Mouse (Mus musculus) heart, adult 9 months (tissue): Measurements from ENCODE around the gene Eif2ak1.

ENCODE experiments used
- DNase-seq, 2 experiments: peaks; one replicate each; pipeline ENCODE4 v3.0.0; 2022; ENCODE audit warnings: low spot score in 2 of 2

Eif2ak1 gene

DNA sequence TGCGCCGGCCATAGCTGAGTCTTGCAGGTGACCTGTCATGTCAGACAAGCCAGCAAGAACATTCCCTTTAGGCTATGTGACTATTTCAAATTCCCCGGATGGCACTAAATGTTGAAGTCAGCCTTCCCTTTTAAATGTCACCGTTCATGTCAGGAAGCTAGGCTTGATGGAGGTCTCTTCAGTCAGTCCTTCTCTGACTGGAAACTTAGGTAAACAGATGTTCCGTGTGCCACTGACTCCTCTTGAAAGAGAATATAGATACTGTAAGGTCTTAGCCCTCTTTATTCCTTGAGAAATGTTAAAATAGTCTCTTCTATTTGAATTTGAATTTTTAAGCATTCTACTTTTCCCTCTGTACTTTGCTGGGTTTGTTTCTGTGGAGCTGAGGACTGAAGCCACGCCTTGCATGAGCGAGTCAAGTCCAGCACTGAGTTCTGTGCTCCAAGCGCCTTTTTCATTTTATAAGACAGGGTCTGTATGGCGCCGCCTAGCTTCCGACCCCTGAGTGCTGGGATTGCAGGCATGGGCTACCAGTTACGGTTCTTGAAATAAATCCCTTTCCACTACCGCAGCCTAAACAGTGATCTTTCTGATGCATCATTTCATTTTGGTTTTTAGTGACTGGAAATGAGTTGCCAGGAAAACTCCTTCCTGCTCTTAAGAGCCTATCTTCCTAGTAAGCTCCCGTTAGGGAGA, 80.2 kb downstream of the Eif2ak1 start, which contains the start of gene Ankrd61:
Gene Ankrd61 (minus strand): TSS at position 51 of the 696 bp plus-strand sequence.
- no peak for DNase-seq

DNA sequence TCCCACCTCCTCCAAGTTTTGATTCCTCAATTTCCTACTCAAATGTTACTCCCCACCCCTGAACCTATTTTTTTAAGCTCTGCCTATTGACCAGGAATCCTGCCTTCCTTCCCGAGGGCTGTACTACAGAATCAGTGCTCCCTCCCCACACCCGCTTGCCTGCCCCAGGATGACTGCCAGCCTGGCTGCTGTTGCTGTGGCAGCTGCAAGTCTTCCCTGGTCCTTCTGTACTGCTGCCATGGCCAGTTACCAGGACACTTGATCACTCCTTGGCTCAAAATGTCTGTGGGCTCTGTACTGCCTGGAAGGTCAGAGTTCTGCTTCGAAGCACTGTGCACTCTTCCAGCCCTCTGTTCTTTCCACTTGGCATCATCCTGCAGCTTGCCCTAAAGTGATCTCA, 84.5 kb downstream of the Eif2ak1 start:
- DNase-seq = peak; percentile 47 to 52

DNA sequence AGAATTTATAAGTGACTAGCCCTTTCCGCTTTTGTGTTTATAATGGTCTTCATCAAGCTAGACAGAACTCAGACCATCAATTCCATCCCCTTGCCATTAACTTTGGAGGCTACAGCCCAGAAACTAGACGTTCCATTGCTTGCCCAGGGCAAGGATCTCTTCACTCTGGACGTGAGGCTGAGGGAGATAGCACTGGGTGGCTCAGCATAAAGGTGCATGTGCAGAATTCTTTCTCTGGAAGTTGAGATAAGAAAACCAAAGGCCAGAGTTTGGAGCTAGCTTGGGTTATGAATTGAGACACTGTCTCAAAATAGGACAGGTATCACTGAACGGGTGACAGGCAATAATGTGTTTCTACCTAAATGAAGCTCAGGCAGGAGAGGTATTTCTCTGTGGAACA, 86.2 kb downstream of the Eif2ak1 start:
- DNase-seq = no peak

DNA sequence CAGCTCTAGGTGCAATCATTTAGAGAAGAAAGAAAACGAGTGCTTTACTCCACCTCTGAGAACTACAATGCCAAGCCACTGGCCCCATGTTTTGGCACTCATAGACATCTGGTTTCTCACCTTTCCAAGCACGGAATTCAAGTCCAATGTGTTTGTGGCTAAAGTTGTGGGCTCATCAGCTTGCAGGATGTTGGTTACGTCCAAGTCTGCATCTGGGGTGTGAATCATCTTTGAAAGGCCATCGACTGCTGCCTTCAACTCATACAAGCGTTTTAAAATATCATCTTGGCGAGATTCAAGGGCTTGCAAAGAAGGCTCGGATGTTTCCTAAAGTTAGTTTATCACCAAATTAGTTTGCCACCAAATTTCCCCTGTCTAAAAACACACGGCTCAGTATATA, 88.8 kb downstream of the Eif2ak1 start:
- DNase-seq = no peak

DNA sequence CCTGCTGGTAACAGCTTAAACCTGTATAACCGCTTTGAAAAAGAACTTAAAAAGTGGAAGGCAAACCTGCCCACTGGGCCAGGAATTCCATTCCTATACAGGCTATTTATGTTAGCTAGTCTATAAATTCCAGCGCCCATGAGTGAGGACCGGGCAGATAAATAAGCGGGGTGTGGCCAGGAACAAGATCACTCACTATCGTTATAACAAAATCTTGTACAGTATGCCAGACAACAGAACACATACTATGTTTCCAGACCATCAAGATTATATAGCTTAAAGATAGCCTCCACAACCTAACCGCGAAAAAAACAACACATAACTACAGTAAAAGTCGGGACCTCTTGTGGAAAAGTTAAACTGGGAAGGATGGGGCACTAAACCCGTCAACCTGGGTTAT, 91.3 kb downstream of the Eif2ak1 start:
- no peak for DNase-seq

DNA sequence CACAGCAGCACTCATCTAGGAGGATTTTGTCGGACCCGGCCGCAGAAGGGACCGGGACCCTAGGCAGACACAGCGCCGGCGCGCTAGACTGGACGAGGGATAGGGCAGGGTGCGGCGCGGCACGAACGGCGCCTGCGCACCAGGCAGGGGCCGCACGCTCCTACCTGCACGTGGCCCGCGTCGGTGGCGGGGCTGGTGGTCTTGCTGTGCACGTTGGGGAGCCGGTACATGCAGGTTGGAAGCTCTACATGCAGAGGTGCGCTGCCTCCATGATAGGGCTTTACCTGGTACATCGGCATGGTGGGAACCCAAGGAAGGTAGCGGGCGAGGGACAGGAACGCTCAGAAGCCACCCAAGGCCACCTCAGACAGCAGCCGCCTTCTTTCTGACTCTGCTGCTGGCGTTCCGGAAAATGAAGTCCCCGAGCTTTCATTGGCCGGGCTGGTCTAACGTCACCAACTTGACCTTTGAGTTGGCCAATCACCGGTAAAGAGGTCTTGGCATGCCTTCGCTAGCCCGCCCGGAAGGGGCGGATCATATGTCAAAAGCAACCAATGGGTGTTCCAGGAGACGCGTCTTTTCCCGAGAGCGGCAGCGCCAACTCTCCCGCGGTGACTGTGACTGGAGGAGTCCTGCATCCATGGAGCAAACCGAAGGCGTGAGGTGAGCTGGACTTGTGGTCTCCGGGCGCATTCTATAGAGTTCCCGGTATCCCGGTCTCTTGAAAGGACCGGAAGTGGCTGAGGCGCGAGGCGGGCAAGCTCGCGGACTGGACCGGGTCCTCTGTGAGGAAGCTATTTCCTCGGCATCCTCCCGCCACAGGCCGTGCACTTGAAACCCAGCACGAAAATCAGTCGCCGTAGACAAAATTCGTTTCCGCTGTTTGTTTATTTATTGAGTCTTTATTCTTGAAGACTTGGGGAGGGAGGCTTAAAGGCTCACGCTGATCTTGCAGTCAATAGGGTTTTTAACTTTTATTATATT, 92.1 kb downstream of the Eif2ak1 start, which contains the start of the genes Aimp2 and Pms2:
Gene Aimp2 (minus strand): TSS at position 431 of the 984 bp plus-strand sequence.
Gene Pms2 (plus strand): TSS at position 548 of the 984 bp plus-strand sequence.
- peak; percentile 98 for DNase-seq

DNA sequence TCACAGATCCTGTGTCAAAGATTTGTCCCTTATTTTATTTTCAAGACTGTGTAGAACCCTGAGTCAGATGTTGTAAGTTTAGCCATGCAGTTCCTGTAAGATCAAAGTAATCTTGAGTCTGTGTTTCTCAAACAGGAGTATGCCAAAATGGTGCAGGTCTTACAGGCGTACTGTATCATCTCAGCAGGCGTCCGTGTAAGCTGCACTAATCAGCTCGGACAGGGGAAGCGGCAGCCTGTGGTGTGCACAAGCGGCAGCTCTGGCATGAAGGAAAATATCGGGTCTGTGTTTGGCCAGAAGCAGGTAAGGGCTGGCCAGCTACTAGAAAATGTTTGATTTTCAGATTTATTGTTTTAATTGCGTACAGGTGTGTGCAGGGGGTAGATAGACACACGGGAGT, 98.6 kb downstream of the Eif2ak1 start:
- DNase-seq = no peak

DNA sequence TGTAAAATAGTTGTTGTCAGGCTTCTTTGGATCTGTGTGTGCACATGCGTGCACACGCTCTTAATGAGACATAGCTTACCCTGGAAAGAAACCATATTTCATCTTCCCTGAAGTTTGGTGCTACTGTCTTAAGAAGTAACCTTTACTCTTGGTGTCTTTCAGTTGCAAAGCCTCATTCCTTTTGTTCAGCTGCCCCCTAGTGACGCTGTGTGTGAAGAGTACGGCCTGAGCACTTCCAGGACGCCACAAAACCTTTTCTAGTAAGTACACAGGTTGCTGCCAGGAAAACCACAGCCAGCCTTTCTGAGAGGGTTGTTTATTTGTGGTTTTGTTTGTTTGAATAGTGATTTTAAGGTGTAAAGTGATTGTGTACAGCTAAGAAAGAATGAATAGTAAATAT, 99.8 kb downstream of the Eif2ak1 start:
- peak in 1 of 2 experiments; percentile 37 for DNase-seq

DNA sequence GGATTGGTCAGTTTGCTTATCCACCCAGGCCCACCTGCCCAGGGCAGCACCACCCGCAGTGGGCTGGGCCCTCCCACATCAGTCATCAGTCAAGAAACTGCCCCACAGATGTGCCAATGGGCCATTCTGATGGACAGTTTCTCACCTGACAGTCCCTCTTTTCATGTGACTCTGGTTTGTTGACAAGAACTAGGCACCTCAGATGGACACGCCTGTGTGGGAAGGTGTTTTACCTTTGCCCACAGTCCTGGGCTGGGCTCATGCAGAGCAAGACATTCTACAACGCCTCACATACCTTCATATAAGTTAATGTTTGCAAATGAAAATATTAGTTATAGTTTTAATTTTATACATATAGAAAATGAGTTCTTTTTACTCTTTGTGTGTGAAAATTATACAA, 100.5 kb downstream of the Eif2ak1 start:
- DNase-seq = no peak

DNA sequence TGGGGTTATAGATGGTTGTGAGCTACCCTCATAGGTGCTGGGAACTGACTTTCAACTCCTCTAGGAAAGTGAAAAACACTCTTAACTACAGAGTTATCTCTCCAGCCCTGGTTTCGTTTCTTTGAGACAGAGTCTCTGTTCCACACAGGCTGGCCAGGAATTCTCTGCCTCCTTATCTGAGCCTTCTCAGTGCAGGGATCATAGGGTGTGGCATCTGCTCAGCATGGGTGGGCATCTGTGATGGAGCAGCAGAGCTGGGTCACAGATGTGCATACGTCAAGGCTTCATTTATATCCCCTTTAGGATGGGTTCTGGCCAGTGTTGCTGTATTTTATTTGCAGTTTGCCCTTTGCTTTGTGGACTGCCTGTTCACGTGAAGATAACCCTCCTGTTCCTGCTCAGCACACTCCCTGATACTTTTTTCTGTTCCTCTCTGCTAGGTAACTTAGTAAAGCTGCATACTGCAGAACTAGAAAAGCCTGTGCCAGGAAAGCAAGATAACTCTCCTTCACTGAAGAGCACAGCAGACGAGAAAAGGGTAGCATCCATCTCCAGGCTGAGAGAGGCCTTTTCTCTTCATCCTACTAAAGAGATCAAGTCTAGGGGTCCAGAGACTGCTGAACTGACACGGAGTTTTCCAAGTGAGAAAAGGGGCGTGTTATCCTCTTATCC, 107.3 kb downstream of the Eif2ak1 start:
- DNase-seq = no peak

DNA sequence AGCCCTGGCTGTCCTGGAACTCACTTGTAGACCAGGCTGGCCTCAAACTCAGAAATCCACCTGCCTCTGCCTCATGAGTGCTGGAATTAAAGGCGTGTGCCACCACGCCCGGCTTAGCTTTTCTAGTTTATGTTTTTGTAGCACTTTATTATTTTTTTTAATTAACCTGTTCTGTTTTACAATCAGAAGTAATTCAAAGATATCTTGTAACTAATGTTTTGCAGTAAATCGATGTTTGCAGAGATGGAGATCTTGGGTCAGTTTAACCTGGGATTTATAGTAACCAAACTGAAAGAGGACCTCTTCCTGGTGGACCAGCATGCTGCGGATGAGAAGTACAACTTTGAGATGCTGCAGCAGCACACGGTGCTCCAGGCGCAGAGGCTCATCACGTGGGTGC, 110.3 kb downstream of the Eif2ak1 start, which contains the start of gene Gm42421:
Gene Gm42421 (plus strand): TSS at position 301 of the 400 bp plus-strand sequence.
- no peak for DNase-seq

DNA sequence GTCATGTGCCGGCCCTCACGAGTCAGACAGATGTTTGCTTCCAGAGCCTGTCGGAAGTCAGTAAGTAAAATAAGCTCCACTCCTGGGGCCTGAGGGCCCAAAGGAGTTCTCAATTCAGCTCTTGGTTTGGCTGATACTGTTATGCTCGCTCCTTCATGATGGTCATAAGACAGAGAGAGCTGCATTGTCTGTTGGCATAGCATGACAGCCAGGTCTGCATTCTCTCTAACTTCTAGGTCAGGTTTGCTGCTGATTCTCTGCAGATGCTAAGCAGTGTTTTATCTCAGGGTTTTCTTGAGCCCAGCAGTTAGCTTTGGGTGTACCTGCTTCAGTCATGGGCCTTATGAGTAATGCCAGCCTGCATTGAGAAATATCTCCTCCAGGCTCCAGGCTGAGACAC, 111.7 kb downstream of the Eif2ak1 start:
- DNase-seq = no peak

DNA sequence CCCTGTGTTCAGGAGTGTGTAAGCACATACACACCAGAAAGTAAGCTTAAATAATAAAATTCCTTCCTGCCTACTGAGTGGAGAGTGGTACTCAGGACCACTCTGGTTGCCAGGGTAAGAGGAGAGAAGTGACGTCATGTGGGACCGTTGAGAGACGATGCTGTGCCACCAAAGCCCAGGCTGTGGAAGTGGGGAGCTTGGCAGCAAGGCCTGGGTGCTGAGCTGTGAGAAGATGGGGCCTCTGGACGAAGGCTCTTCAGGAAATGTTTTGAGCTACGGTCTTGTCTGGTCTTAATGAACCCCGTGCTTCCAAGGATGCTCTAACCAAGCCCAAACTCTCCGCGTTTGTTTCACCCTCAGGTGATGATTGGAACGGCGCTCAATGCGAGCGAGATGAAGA, 113.1 kb downstream of the Eif2ak1 start:
- DNase-seq = no peak

DNA sequence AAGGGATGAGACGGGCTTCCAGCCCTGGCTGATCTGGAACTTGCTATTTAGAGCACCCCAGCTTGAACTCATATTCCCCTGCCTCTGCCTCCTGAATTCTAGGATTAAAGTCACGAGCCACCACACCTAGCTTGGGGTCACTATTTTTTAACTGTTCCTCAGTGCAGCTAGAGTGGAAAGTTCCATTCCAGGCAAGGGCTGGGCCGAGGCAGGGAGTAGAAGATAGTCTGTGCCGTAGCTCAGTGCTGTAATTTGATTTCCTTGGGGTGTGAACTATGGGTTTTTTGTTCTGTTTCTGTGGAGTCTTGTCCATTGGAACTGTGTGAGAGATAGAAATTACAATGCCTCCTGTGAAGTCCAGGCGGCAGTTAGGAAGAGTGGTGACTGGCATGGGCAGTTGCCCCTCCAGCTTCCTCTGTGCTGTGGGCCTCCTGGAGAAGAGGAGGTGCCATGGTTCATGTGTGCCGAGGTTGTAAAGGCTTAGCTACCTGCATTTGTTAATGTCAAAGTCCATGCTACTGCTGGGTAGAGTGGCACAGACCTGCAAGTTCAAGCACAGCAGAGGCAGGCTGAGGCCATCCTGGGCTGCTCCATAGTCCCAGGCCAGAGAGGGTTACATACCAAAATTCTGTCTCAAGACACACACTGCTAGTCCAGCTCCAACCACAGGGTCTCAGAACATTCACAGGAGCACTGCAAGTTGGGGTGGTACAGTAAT, 114.4 kb downstream of the Eif2ak1 start:
- DNase-seq = no peak

DNA sequence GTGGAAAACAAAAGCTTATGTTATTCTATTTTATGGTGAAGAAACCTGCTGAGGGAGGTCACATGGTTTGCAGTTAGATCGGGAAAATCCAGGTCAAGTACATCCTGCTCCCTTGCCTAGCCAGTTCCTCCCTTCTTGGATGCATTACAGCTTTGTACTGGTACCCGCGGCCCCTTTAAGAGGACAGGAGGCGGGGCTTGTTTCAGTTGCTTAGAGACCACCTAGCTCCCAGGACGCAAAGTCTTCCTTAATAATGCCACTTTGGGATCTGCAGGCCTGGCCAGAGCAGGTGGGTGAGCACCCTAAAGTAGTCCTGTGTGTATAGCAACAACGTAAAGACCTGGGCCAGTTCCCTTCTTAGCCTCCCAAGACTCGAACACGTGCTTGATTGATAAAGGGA, 115.2 kb downstream of the Eif2ak1 start, which contains the start of gene Rsph10b:
Gene Rsph10b (plus strand): TSS at position 205 of the 400 bp plus-strand sequence.
- no peak for DNase-seq

DNA sequence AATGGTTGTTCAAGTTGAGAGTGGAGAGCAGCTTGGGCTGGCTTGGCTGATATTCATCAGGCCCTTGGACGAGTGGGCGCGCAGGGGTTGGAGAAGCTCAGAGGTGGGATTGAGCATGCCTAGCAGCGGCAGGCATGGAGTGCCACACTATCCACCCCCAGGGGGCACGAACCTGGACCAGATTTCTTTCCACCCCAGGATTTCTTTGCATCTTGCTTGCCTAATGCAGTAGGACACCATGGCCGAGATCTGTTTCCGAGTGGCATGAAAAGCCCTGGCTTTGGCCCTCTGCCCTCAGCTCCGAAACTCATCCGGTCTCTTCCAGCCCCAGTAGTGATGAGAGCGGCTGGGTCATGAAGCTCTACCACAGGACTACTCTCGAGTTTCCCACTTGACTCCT, 115.8 kb downstream of the Eif2ak1 start:
- no peak for DNase-seq

DNA sequence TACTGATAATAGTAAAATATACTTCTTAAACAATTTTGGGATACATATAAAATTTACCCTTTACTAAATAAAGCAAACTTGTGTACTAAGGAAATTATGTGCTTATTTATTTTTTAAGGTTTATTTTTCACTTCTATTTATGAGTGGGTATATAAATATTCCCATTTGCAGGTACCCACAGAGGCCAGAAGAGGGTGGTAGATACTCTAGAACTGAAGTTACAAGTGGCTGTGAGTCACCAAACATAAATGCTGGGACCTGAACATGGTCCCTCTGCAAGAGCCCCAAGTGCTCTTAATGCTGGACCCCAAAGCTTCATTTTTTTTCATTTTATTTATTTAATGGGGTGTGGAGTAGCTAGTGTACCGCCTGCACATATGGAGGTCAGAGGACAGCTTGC, 116.3 kb downstream of the Eif2ak1 start:
- DNase-seq = no peak

DNA sequence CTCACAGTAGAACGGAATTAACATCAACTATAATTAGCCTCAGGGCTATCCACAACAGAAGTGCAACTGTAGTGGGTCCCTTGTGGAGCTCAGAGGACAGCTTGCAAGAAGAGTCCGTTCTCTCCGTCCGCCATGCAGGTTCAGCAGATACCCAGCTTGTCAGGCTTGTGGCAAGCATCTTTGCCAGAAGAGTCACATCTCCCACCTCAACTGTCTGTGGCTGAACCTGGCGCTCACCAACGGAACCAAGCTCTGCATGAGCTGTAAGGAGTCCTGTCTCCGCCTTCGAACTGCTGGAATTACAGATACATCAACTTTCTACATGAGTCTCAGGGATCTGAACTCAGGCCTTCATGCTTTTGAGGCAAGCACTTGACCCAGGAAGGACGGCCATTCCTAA, 118.6 kb downstream of the Eif2ak1 start:
- no peak for DNase-seq

DNA sequence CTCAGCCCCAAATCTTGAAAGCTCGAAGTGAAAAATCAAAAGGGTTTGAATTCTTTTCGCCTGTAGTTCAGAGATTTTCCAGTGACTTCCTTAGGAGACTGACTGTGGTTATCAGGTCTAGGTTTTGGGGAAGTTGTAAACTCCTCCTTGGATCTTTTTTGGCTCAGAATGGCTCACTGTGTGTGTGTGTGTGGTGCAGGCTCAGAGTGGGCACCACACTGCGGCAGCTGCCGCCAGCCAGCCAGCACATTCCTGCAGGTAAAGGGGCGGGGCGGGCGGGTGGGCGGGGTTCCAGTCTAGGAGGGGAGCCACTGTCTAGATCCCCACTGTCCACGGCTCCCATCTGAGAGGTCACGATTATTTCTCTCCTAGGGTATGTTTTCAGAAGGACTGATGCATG, 124.0 kb downstream of the Eif2ak1 start:
- DNase-seq = no peak

DNA sequence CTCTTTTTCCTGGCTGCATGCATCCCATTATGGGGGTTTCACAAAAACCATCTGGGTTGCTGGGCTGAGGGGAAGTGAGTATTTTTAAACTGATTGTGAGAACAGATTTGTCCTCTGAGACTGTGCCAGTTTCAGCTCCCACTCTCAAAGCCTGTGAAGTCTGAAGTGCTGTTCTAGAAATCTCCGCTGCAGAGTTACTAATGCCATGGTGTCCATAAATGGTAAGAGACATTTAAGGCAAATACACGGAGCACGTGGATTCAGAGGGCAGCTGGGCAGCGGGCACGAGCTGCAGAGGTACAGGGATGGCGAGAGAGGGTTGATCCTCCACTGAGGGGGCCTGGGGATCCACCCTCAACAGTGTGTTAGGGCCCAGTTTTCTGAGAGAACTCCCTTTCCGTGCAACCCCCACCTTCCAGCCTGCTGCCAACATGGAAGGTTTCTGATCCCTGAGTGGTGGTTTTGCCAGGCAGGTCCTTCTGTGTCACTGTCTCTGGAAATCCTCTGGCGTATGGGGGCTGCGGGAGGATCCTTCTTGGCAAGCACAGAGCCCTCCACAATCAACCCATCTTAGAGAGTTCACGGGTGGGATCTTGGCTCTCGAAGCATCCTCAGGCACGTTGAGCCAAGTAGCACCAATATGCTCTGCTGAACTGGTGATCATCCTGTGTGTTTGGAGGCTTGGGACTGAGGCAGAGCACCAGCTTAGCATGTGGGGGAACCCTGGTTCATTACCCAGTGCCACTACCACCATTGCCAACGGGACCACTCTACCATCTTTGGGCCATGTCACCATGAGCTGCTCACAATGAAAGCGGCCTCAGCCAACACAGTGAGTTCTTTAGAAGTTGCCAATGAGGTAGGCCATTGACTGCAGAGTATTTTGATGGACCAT, 125.9 kb downstream of the Eif2ak1 start:
- no peak for DNase-seq
